Mouse (Mus musculus): Measurements from ENCODE around the gene Klkb1. TPM values are rescaled to one million over a fixed set of nuclear protein-coding genes. Genes with fewer than 3 reads are reported as not detected.

The Klkb1 gene
- polyA plus RNA-seq, 1 experiment from 2014 or later = not detected

DNA sequence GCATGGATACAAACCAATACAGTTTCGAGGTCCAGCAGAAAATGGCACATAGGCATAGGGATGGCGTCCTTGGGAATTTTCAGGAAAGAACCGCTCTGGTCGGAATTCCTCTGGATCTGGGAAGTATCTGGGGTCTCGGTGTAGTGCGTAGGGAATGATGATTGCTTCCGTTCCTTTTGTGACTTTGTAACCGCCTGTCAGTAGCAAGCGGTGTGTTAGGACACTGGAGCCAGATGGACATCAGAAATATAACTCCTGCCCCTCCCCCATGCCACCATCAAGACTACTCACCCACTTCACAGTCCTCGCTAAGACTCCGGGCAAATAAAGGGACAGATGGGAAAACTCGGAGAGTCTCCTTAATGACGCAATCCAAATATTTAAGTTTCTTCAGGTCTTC lies 13.7 kb upstream of the Klkb1 start, which contains the start of gene Gm45753:
Gene Gm45753, minus strand, starts transcription at position 101 of the 400 bp plus-strand sequence.
- Histone ChIP-seq H3K36me3 (no peaks in the 10 kb centered on the region), H3K4me3 (no peak within 1 kb of the TSS), H3K27ac (replicated peaks) (no peak within 1 kb of the TSS), H3K27me3 (no peaks in the 10 kb centered on the region), H3K4me1 (no peaks in the 10 kb centered on the region), H3K4me2 (replicated peaks) (no peak within 1 kb of the TSS), H3K9me3 (no peaks in the 10 kb centered on the region), H3K9ac (replicated peaks) (no peak within 1 kb of the TSS)
- 90% methylated on average over 13 of the region's 13 CpGs for WGBS
- no peak for ATAC-seq (replicated peaks)

DNA sequence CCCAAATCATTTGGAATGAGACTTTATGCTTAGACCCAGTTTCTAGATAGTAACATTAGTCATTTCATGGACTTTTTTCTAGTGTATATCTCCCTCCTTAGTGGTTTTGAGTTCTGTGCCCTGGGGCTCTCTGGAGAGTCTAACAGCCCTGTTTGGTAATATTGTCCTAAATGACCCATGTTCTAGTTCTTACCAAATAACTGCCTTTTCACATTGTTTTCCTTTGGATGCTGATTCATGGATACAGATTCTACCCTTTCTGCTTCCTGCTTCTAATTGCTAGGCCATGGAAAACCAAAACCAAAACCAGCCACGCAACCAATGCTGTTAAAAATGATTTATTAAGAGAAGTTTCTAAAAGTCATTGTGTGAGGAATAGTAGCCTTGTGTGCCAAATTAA lies 10.8 kb upstream of the Klkb1 start:
- H3K27me3 ChIP-seq = no peaks in the 10 kb centered on the region
- no peaks in the 10 kb centered on the region for H3K4me1 ChIP-seq
- no peak overlapping the region for H3K9ac ChIP-seq (replicated peaks)
- no peak overlapping the region for H3K27ac ChIP-seq (replicated peaks)
- no peak overlapping the region for H3K4me2 ChIP-seq (replicated peaks)
- H3K36me3 ChIP-seq = no peaks in the 10 kb centered on the region
- WGBS = 79% methylated on average over 1 of the region's 1 CpGs
- no peak overlapping the region for H3K4me3 ChIP-seq
- H3K9me3 ChIP-seq = no peaks in the 10 kb centered on the region
- no peak for ATAC-seq (replicated peaks)

DNA sequence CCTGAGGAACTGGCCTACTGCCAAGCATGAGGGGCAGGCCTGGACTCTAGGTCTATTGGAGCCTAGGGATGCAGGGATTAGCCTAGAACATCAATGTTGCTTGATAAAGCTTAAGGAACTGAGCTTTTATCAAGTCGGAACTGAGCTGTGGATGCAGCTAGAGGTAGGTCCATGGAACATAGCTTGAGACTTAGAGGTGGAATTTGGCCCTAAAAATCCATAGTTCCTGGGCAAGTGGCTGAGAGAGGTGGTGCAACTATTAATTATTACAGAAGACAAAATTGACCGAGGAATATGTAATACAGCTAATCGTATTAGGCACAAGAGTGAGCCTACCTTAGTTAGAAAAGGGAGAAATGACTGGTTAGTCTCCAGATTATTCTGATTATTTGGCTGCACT lies 9.7 kb upstream of the Klkb1 start:
- no peaks in the 10 kb centered on the region for H3K27me3 ChIP-seq
- H3K27ac ChIP-seq (replicated peaks) = no peak overlapping the region
- 89% methylated on average over 3 of the region's 3 CpGs for WGBS
- no peak overlapping the region for H3K9ac ChIP-seq (replicated peaks)
- H3K4me2 ChIP-seq (replicated peaks) = no peak overlapping the region
- no peaks in the 10 kb centered on the region for H3K4me1 ChIP-seq
- no peaks in the 10 kb centered on the region for H3K9me3 ChIP-seq
- H3K4me3 ChIP-seq = no peak overlapping the region
- no peak for ATAC-seq (replicated peaks)
- H3K36me3 ChIP-seq = no peaks in the 10 kb centered on the region

DNA sequence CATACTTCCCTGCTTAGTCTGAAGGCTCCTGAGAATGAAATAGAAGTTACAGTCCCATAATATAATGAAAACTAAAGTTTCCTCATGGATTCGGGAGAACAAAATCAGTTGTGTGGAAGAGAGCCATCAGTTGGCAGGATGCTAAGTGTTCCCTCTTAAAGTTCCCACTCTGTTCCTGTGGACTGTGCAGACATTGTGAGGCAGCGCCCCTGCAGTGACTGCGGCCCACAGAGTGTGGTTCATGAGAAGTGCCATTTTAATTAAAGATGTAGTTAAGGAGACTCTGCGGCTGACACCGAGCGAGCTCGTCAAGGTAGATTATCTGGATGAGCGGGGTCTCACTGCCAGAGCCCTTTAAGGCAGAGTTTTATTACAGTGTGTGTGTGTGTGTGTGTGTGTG lies 7.7 kb upstream of the Klkb1 start:
- H3K9me3 ChIP-seq = no peaks in the 10 kb centered on the region
- no peaks in the 10 kb centered on the region for H3K36me3 ChIP-seq
- no peak overlapping the region for H3K9ac ChIP-seq (replicated peaks)
- no peaks in the 10 kb centered on the region for H3K27me3 ChIP-seq
- no peak overlapping the region for H3K4me3 ChIP-seq
- WGBS = 54% methylated on average over 8 of the region's 8 CpGs
- no peak overlapping the region for H3K27ac ChIP-seq (replicated peaks)
- H3K4me2 ChIP-seq (replicated peaks) = no peak overlapping the region
- ATAC-seq (replicated peaks) = no peak
- no peaks in the 10 kb centered on the region for H3K4me1 ChIP-seq

DNA sequence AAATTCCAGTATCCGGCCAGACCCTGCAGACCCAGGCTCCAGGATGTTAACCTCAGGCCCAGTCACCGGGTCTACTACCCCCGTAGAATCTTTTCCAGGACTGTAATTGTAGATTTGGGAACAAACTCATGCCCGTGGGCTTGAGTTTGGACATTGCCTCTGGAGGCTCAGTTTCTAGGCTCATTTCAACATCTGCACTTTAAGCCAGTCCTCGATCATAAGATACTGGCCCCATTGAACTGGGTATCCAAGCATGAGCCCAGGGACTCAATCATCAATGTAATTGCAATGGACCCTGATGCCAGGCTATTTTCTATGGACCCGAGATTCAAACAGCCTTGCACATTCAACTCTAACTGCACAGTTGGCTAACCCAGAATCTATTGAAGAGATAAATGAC lies 617 bp upstream of the Klkb1 start:
- H3K4me1 ChIP-seq = 0 out of 2 replicates have a peak, but pooled peaks cover 3% of the 10 kb centered on the region
- H3K36me3 ChIP-seq = no peaks in the 10 kb centered on the region
- no peaks in the 10 kb centered on the region for H3K27me3 ChIP-seq
- no peak overlapping the region for H3K9ac ChIP-seq (replicated peaks)
- no peaks in the 10 kb centered on the region for H3K9me3 ChIP-seq
- ATAC-seq (replicated peaks) = no peak
- 93% methylated on average over 6 of the region's 6 CpGs for WGBS
- H3K27ac ChIP-seq (replicated peaks) = no peak overlapping the region
- H3K4me3 ChIP-seq = no peak overlapping the region
- H3K4me2 ChIP-seq (replicated peaks) = no peak overlapping the region

DNA sequence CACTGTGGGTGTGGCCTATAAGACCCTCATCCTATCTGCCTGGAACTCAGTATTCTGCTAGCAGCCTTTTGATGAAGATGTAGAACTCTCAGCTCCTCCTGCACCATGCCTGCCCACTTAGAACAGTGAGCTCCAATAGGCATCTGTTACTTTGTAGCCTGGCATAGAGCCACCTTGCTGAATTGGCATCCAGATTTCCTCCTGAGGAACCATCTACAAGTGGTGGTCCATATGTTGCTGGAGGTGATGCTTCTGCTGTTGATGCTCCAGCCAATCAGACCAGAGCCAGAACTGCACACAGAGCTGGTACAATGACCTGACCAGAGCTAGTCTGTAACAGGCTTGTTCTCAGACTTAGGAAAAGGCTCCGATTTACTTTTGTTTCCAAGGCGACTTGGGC lies 2.9 kb downstream of the Klkb1 start:
- 73% methylated on average over 2 of the region's 2 CpGs for WGBS
- H3K4me1 ChIP-seq = 0 out of 2 replicates have a peak, but pooled peaks cover 3% of the 10 kb centered on the region
- H3K4me2 ChIP-seq (replicated peaks) = no peak overlapping the region
- ATAC-seq (replicated peaks) = peak; percentile 75
- H3K4me3 ChIP-seq = no peak overlapping the region
- H3K9ac ChIP-seq (replicated peaks) = no peak overlapping the region
- no peak overlapping the region for H3K27ac ChIP-seq (replicated peaks)
- no peaks in the 10 kb centered on the region for H3K9me3 ChIP-seq
- no peaks in the 10 kb centered on the region for H3K36me3 ChIP-seq
- no peaks in the 10 kb centered on the region for H3K27me3 ChIP-seq

DNA sequence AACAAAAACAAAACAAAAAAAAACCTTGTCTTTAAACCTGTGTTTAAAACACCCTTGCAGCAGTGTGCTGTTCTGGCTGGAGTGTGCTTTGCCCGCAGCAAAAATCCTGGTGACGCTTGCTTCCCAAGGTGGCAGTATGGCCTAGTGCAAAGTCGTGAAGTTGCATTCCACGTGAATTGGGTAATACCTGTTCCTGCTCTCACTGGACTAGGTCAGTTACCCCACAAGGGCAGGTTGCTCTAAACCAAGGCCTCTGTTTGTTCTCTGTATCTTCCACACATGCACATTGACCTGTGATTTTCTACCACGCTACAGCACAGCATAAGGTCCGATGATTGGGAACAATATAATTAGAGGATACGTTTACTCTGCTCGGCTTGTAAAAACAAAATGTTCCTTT lies 13.0 kb downstream of the Klkb1 start:
- Histone ChIP-seq H3K27me3 (no peaks in the 10 kb centered on the region), H3K9me3 (no peaks in the 10 kb centered on the region), H3K4me1 (no peaks in the 10 kb centered on the region), H3K27ac (replicated peaks) (no peak overlapping the region), H3K36me3 (no peaks in the 10 kb centered on the region), H3K9ac (replicated peaks) (no peak overlapping the region), H3K4me3 (no peak overlapping the region), H3K4me2 (replicated peaks) (no peak overlapping the region)
- ATAC-seq (replicated peaks) = no peak
- 80% methylated on average over 8 of the region's 8 CpGs for WGBS

DNA sequence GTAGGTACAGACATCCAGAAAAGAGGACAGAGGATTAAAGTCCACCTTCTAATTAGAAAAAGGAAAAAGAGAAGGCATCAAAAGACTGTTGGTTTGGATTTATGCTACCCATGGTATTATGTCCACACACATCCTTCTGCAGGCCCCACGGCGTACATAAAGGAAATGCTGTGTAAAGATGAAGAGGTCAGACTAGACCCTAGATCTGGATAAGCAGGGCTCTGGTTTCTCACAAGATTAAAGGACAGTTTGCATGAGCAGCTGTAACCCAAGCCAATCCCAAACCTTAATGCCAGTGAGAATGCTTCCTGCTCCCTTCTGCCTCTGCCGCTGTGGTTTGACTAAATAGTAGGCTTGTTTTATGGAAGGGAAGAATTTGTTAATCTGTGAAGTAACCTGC lies 17.2 kb downstream of the Klkb1 start:
- Histone ChIP-seq H3K9me3 (no peaks in the 10 kb centered on the region), H3K36me3 (no peaks in the 10 kb centered on the region), H3K27ac (replicated peaks) (no peak overlapping the region), H3K4me1 (no peaks in the 10 kb centered on the region), H3K9ac (replicated peaks) (no peak overlapping the region), H3K27me3 (no peaks in the 10 kb centered on the region), H3K4me3 (no peak overlapping the region), H3K4me2 (replicated peaks) (no peak overlapping the region)
- WGBS = 87% methylated on average over 3 of the region's 3 CpGs
- no peak for ATAC-seq (replicated peaks)

DNA sequence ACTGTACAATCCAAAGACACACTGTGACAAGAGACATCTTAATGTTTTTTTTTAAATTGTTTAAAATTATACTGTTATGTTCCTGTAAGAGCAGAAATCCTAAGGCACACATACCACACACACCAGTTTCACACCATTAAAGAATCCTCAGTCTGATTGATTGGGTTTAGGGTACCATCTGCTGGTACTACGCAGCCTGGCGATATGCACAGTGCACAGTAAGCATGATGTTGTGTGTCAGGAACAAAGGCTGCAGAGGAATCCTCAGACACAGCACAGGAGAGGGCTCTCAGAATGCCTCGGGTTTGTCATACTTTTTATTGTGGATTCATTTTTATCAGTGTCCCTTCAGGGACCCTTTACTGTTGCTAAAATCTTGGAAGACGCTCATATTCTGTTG lies 20.3 kb downstream of the Klkb1 start:
- no peak overlapping the region for H3K27ac ChIP-seq (replicated peaks)
- no peak overlapping the region for H3K4me2 ChIP-seq (replicated peaks)
- no peaks in the 10 kb centered on the region for H3K9me3 ChIP-seq
- no peak overlapping the region for H3K9ac ChIP-seq (replicated peaks)
- WGBS = 77% methylated on average over 4 of the region's 4 CpGs
- no peak overlapping the region for H3K4me3 ChIP-seq
- H3K27me3 ChIP-seq = no peaks in the 10 kb centered on the region
- no peaks in the 10 kb centered on the region for H3K36me3 ChIP-seq
- no peaks in the 10 kb centered on the region for H3K4me1 ChIP-seq
- peak; percentile 57; the same call in 1 of the 2 replicates for ATAC-seq (replicated peaks)

DNA sequence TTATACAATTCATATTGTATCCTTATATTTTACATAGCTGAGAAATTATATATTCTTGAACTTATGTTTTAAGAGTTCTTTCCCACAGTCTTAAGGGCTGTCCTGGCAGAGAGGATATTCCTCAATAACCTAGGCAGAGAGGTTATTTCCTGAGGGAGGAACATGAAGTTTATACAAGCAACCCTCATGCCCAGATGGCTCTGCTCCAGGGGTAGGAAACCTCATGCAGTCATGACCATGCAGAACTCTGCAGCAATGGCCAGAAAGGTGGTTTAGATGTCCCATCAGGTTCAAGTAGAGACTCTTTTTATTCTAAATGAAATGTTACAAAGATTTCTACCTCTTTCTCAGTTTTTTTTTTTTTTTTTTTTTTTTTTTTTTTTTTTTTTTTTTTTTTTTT lies 25.6 kb downstream of the Klkb1 start:
- no peaks in the 10 kb centered on the region for H3K36me3 ChIP-seq
- no peak overlapping the region for H3K9ac ChIP-seq (replicated peaks)
- no peaks in the 10 kb centered on the region for H3K27me3 ChIP-seq
- no peak for ATAC-seq (replicated peaks)
- H3K27ac ChIP-seq (replicated peaks) = no peak overlapping the region
- H3K9me3 ChIP-seq = no peaks in the 10 kb centered on the region
- H3K4me3 ChIP-seq = no peak overlapping the region
- no peak overlapping the region for H3K4me2 ChIP-seq (replicated peaks)
- no peaks in the 10 kb centered on the region for H3K4me1 ChIP-seq

DNA sequence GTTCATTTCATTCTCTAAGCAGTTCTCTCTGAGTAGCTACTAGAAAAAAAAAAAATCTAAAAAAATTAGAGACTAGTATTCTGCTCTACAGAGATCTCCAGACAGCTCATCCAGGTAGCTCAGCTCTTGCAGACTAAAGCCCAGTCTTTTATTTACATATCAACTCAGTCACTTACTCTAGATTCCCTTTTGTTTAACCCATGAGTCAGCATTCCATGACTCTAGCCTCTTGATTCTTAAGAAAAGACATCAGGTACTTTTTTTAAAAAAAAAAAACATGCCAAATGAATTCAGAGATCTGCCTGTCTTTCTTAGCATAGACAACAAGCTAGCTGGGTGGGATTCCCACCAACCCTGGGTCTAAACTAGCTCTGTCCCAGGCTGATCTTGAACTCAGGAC lies 26.2 kb downstream of the Klkb1 start:
- no peak for ATAC-seq (replicated peaks)
- H3K27ac ChIP-seq (replicated peaks) = no peak overlapping the region
- no peak overlapping the region for H3K4me3 ChIP-seq
- no peak overlapping the region for H3K9ac ChIP-seq (replicated peaks)
- H3K4me2 ChIP-seq (replicated peaks) = no peak overlapping the region
- H3K4me1 ChIP-seq = no peaks in the 10 kb centered on the region
- H3K27me3 ChIP-seq = no peaks in the 10 kb centered on the region
- no peaks in the 10 kb centered on the region for H3K36me3 ChIP-seq
- H3K9me3 ChIP-seq = no peaks in the 10 kb centered on the region

DNA sequence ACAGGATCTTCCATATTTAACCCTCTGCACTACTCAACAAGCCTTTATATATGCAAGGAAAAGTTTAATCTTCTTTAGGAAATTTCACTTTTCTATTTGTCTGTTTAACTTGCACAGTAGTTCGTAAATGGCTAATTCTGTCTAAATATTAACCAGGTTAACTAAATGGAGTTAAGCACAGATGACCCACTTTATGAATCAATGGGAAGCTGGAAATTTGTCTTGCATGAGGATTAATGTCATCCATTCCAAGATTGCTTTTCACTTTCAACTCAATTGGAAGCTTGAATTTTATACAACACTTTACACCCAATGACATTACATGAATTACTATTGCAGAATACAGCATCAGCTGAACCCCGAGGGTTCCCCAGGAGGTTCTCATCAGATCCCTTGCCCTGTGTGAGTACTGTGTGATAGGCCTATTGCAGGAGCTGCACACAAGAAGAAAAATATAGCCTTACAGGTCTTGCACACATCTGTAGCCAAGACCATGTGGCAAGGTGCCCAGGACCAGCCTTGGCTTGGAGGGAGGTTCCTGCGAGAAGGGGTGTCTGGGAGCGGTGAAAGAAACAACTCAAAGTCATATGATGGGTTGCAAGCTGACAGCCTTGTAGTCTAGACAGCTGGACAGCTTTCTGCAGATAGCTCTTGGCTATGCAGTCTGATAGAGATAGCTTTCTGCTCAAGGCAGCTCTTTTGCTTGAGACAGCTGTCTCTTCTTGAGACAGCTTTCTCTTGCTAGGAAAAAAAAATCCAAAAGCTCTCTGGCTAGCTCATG lies 26.9 kb downstream of the Klkb1 start:
- H3K27me3 ChIP-seq = no peaks in the 10 kb centered on the region
- no peak for ATAC-seq (replicated peaks)
- no peak overlapping the region for H3K9ac ChIP-seq (replicated peaks)
- H3K4me3 ChIP-seq = no peak overlapping the region
- 87% methylated on average over 4 of the region's 4 CpGs for WGBS
- no peaks in the 10 kb centered on the region for H3K36me3 ChIP-seq
- no peak overlapping the region for H3K27ac ChIP-seq (replicated peaks)
- H3K9me3 ChIP-seq = no peaks in the 10 kb centered on the region
- no peak overlapping the region for H3K4me2 ChIP-seq (replicated peaks)
- no peaks in the 10 kb centered on the region for H3K4me1 ChIP-seq

DNA sequence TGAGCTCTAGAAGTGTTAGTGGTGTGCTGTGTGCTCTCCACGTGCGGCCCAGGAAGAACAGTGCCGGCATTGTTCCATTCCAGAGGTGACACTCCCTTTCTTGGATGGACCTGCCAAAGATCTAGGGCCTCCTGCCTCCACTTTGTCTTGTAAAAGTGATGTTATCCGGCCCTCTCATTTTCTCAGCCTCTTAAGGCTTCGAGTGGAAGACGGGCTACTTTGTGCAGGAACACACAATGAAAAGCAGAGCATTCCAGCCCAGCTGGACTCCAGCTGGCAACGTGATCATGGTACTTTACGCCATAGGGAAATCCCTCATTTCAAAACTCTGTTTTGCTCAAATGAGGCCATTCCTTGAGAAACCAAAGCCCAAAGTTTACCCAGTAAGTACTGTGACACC lies 27.7 kb downstream of the Klkb1 start:
- 44% methylated on average over 8 of the region's 8 CpGs for WGBS
- H3K9ac ChIP-seq (replicated peaks) = no peak overlapping the region
- H3K4me1 ChIP-seq = no peaks in the 10 kb centered on the region
- H3K4me3 ChIP-seq = no peak overlapping the region
- H3K9me3 ChIP-seq = no peaks in the 10 kb centered on the region
- no peaks in the 10 kb centered on the region for H3K27me3 ChIP-seq
- no peak overlapping the region for H3K4me2 ChIP-seq (replicated peaks)
- no peak for ATAC-seq (replicated peaks)
- no peak overlapping the region for H3K27ac ChIP-seq (replicated peaks)
- no peaks in the 10 kb centered on the region for H3K36me3 ChIP-seq

Measured in forebrain, embryonic 15.5 days (tissue).